Mouse (Mus musculus): Measurements from ENCODE around the gene Utp11.

The Utp11 gene

DNA sequence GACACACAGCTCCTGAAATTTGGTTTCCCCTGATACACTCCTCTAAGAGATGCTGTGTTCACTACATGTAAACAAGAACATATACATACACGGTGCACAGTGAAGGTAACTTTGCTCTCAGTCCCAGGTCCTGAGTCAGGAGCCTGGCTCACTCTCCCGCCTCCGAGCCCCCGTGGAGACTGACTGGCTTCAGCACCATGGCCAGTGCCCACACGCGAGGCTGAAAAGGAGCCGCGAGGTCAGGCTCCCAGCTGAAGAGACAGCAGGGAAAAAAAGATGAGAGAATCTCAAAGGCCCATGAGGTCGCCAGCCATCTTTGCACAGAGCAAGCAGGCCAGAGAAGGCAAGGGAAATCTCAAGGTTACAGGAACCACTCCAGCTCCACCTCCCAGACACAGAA lies 60.1 kb downstream of the Utp11 start:
- peak; percentile 68 for DNase-seq (ENCODE audit: extremely low spot score, low spot score)

DNA sequence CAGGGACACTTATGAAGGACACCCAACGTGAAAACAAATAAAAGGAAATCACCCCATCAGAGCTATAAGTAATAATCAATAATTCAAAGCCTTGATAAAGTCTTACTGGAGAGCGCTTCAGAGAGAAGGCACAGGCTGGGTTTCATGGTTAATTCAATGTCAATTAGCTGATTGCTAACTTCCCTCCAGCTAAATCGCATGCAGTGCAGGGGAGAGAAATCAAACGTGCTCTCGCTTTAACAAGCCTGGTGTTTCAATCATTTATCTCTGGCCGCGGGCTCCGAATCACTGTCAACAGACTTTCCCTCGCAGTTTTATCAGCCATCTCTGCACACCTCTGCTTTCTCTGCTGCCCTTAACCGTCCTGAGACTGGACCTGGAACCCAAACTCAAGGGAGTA lies 60.5 kb downstream of the Utp11 start:
- no peak for DNase-seq (ENCODE audit: extremely low spot score, low spot score)

- no peak for DNase-seq (ENCODE audit: extremely low spot score, low spot score)
Measured at GRCm38 (mm10) chr4:124631456-124631855, 61.9 kb downstream of the Utp11 start.

Measured in neural tube, embryonic 10.5 days (tissue).